Mouse (Mus musculus) cerebellum, adult 2 months (tissue): Measurements from ENCODE around the gene Dpp6. TPM values are rescaled to one million over a fixed set of nuclear protein-coding genes. Genes with fewer than 3 reads are reported as not detected.

Source experiments
- DNase-seq, 2 experiments: peaks; one replicate each; pipeline ENCODE4 v3.0.0; 2021
- H3K27ac ChIP-seq: fragments of 200-500 bp; 2 replicates; pipeline ENCODE4 v1.5.1; 2012; ENCODE audit warnings: low read length, control low read depth, inconsistent platforms; ENCODE audit not compliant: insufficient read depth
- H3K27me3 ChIP-seq: fragments of 200-500 bp; 2 replicates; pipeline ENCODE4 v1.6.1; 2012; ENCODE audit warnings: inconsistent platforms, mild to moderate bottlenecking, low read length, moderate library complexity; ENCODE audit not compliant: control insufficient read depth, insufficient read depth
- H3K4me1 ChIP-seq: fragments of 200-500 bp; 2 replicates; pipeline ENCODE4 v1.6.1; 2011; ENCODE audit warnings: low read length; ENCODE audit not compliant: control insufficient read depth, insufficient read depth
- H3K4me3 ChIP-seq: fragments of 200-500 bp; replicated peaks from 2 replicates; pipeline ENCODE3; 2011; ENCODE audit warnings: mild to moderate bottlenecking, low read depth, low read length, control low read depth; ENCODE audit not compliant: insufficient read depth
- CTCF ChIP-seq: fragments of 200-500 bp; IDR thresholded peaks from 2 replicates; pipeline ENCODE4 v1.5.1; 2011; ENCODE audit warnings: low read depth, mild to moderate bottlenecking, control low read depth, low read length, moderate library complexity, borderline replicate concordance; ENCODE audit not compliant: insufficient read depth
- POLR2A ChIP-seq: fragments of 200-500 bp; IDR thresholded peaks from 2 replicates; pipeline ENCODE4 v1.6.1; 2011; ENCODE audit warnings: low read length, control low read depth, borderline replicate concordance; ENCODE audit not compliant: insufficient read depth
- WGBS: fragments of 180-500 bp; shearing (Covaris S2); methylation state at CpG from one replicate; pipeline ENCODE4 v1.1.7; 2018; 5-methylcytosine and 5-hydroxymethylcytosine counted together
- polyA plus RNA-seq: library from polyadenylated mRNA; depleted of rRNA; stranded (reverse); fragments of >200 nt; gene quantifications from 2 replicates; pipeline ENCODE4 v1.2.3, GENCODE M21; 2012

The Dpp6 gene
- polyA plus RNA-seq, 1 experiment: 183 TPM

- H3K27ac ChIP-seq: no peak overlapping the region
- H3K4me1 ChIP-seq: no peaks in the 10 kb centered on the region
- DNase-seq: no peak
- no peaks in the 10 kb centered on the region for H3K27me3 ChIP-seq
- no peak overlapping the region for H3K4me3 ChIP-seq
- 94% methylated on average over 4 of the region's 4 CpGs for WGBS
- no peak for TF ChIP-seq CTCF
- TF ChIP-seq POLR2A: no peak
These were observed 71.1 kb downstream of the Dpp6 start for GRCm38 (mm10) chr5:26888080-26888479.

- Histone ChIP-seq H3K27me3 (no peaks in the 10 kb centered on the region), H3K27ac (no peak overlapping the region), H3K4me1 (no peaks in the 10 kb centered on the region), H3K4me3 (no peak overlapping the region)
- no peak for DNase-seq
- WGBS: 71% methylated on average over 3 of the region's 3 CpGs
- TF ChIP-seq POLR2A (no peak), CTCF (no peak)
These were observed 77.3 kb downstream of the Dpp6 start for GRCm38 (mm10) chr5:26894346-26894745.

GRCm38 (mm10) chr5:26903786-26904185, 86.8 kb downstream of the Dpp6 start:
- peak overlapping the region; percentile 65 for H3K27ac ChIP-seq
- peak overlapping the region; percentile 63 for H3K4me3 ChIP-seq
- H3K4me1 ChIP-seq: no peaks in the 10 kb centered on the region; the same call in 1 of the 2 replicates
- peak; percentile 77 to 79 for DNase-seq
- WGBS: 7% methylated on average over 9 of the region's 9 CpGs
- no peaks in the 10 kb centered on the region for H3K27me3 ChIP-seq
- TF ChIP-seq POLR2A (no peak), CTCF (peak; percentile 83)

GRCm38 (mm10) chr5:26904324-26905041, 87.5 kb downstream of the Dpp6 start:
- Histone ChIP-seq H3K4me3 (peak overlapping the region; percentile 63), H3K27ac (peak overlapping the region; percentile 65), H3K4me1 (no peaks in the 10 kb centered on the region; the same call in 1 of the 2 replicates), H3K27me3 (no peaks in the 10 kb centered on the region)
- peak; percentile 85 to 87 for DNase-seq
- TF ChIP-seq POLR2A (peak; percentile 37; the same call in 1 of the 2 replicates), CTCF (no peak)
- under 1% methylated on average over 32 of the region's 32 CpGs for WGBS

GRCm38 (mm10) chr5:26907151-26907550, 90.1 kb downstream of the Dpp6 start:
- H3K27me3 ChIP-seq: no peaks in the 10 kb centered on the region
- DNase-seq: no peak
- 45% methylated on average over 7 of the region's 7 CpGs for WGBS
- no peak overlapping the region for H3K27ac ChIP-seq
- H3K4me1 ChIP-seq: peaks cover 9% of the 10 kb centered on the region
- TF ChIP-seq CTCF: no peak
- no peak for TF ChIP-seq POLR2A
- peak overlapping the region; percentile 52 for H3K4me3 ChIP-seq

GRCm38 (mm10) chr5:26908612-26909011, 91.6 kb downstream of the Dpp6 start:
- DNase-seq: no peak
- 32% methylated on average over 4 of the region's 4 CpGs for WGBS
- Histone ChIP-seq H3K4me3 (no peak overlapping the region), H3K27ac (no peak overlapping the region), H3K4me1 (peaks cover 9% of the 10 kb centered on the region), H3K27me3 (no peaks in the 10 kb centered on the region)
- TF ChIP-seq POLR2A: no peak
- no peak for TF ChIP-seq CTCF

- Histone ChIP-seq H3K4me1 (peaks cover 9% of the 10 kb centered on the region), H3K27ac (no peak overlapping the region), H3K27me3 (no peaks in the 10 kb centered on the region), H3K4me3 (no peak overlapping the region)
- no peak for TF ChIP-seq POLR2A
- TF ChIP-seq CTCF: no peak
- no peak for DNase-seq
These were observed 93.3 kb downstream of the Dpp6 start for GRCm38 (mm10) chr5:26910353-26910752.

GRCm38 (mm10) chr5:26911965-26912364, 95.0 kb downstream of the Dpp6 start:
- no peaks in the 10 kb centered on the region for H3K27me3 ChIP-seq
- peak in 1 of 2 experiments; percentile 54 for DNase-seq
- peaks cover 9% of the 10 kb centered on the region for H3K4me1 ChIP-seq
- no peak overlapping the region for H3K27ac ChIP-seq
- WGBS: 26% methylated on average over 3 of the region's 3 CpGs
- no peak overlapping the region for H3K4me3 ChIP-seq
- TF ChIP-seq POLR2A (no peak), CTCF (no peak)
